Mouse (Mus musculus) forebrain, embryonic 16.5 days (tissue): ENCODE measurements at regions not wholly inside any gene's neighbourhood (a gene's known extent, or its start where the extent isn't known, plus 50 kb on each side); places are given as distances from the start of the nearest gene placed in this dataset.

ENCODE experiments used
- ATAC-seq: fragments of 200-750 bp; cut with Nextera tagmentation; 2 replicates; pipeline ENCODE4 v1.8.0; 2017; ENCODE audit warnings: mild to moderate bottlenecking, moderate library complexity
- H3K27ac ChIP-seq: fragments of 300-500 bp; sonication (generic); 2 replicates; pipeline ENCODE4 v1.5.1; 2014; ENCODE audit warnings: low read length, control low read depth
- H3K27me3 ChIP-seq: fragments of 300-500 bp; sonication (generic); replicated peaks from 2 replicates; pipeline ENCODE4 v1.6.1; 2014; ENCODE audit warnings: low read length; ENCODE audit not compliant: control insufficient read depth, insufficient read depth
- H3K36me3 ChIP-seq: fragments of 300-500 bp; sonication (generic); 2 replicates; pipeline ENCODE4 v1.6.1; 2014; ENCODE audit not compliant: control insufficient read depth, insufficient read depth
- H3K4me1 ChIP-seq: fragments of 300-500 bp; sonication (generic); replicated peaks from 2 replicates; pipeline ENCODE4 v1.6.1; 2014; ENCODE audit warnings: low read length; ENCODE audit not compliant: control insufficient read depth, insufficient read depth
- H3K4me2 ChIP-seq: fragments of 300-500 bp; sonication (generic); 2 replicates; pipeline ENCODE4 v1.6.1; 2014; ENCODE audit warnings: mild to moderate bottlenecking, low read length, control low read depth
- H3K4me3 ChIP-seq: fragments of 300-500 bp; sonication (generic); replicated peaks from 2 replicates; pipeline ENCODE4 v1.5.1; 2014; ENCODE audit warnings: mild to moderate bottlenecking, low read length, control low read depth
- H3K9ac ChIP-seq: fragments of 300-500 bp; sonication (generic); replicated peaks from 2 replicates; pipeline ENCODE4 v1.6.1; 2014; ENCODE audit warnings: low read depth, low read length, control low read depth
- H3K9me3 ChIP-seq: fragments of 300-500 bp; sonication (generic); 2 replicates; pipeline ENCODE4 v1.6.1; 2016; ENCODE audit warnings: low read length; ENCODE audit not compliant: control insufficient read depth
- WGBS: fragments of 180-500 bp; shearing (Covaris S2); extraction: QIAGEN DNeasy Blood & Tissue Kit; methylation state at CpG from one replicate; pipeline ENCODE4 v1.1.7; 2014; 5-methylcytosine and 5-hydroxymethylcytosine counted together

- Histone ChIP-seq H3K4me2 (no peak overlapping the region), H3K27me3 (no peaks in the 10 kb centered on the region), H3K9ac (no peak overlapping the region), H3K9me3 (no peaks in the 10 kb centered on the region), H3K4me3 (no peak overlapping the region), H3K36me3 (no peaks in the 10 kb centered on the region), H3K27ac (no peak overlapping the region), H3K4me1 (no peaks in the 10 kb centered on the region)
- 65% methylated on average over 3 of the region's 3 CpGs for WGBS
- no peak for ATAC-seq
These were observed 182.7 kb upstream of the Adra1b start for GRCm38 (mm10) chr11:44083716-44084115.

- no peaks in the 10 kb centered on the region for H3K27me3 ChIP-seq
- no peaks in the 10 kb centered on the region for H3K4me1 ChIP-seq
- no peak for ATAC-seq
- H3K4me3 ChIP-seq, result no peak overlapping the region
- no peak overlapping the region for H3K9ac ChIP-seq
- no peak overlapping the region for H3K4me2 ChIP-seq
- H3K9me3 ChIP-seq, result no peaks in the 10 kb centered on the region
- 66% methylated on average over 2 of the region's 2 CpGs for WGBS
- H3K27ac ChIP-seq, result no peak overlapping the region
- no peaks in the 10 kb centered on the region for H3K36me3 ChIP-seq
These were observed 185.9 kb upstream of the Adra1b start for GRCm38 (mm10) chr11:44086951-44087350.

GRCm38 (mm10) chr11:44089514-44089913 lies 188.5 kb upstream of the Adra1b start:
- Histone ChIP-seq H3K27ac (no peak overlapping the region), H3K4me1 (no peaks in the 10 kb centered on the region), H3K9me3 (no peaks in the 10 kb centered on the region), H3K36me3 (no peaks in the 10 kb centered on the region), H3K4me3 (no peak overlapping the region), H3K9ac (no peak overlapping the region), H3K4me2 (no peak overlapping the region), H3K27me3 (no peaks in the 10 kb centered on the region)
- ATAC-seq, result no peak
- 68% methylated on average over 9 of the region's 9 CpGs for WGBS

GRCm38 (mm10) chr11:44095280-44095679 lies 194.3 kb upstream of the Adra1b start:
- H3K9me3 ChIP-seq, result no peaks in the 10 kb centered on the region
- WGBS, result 84% methylated on average over 4 of the region's 4 CpGs
- H3K4me3 ChIP-seq, result no peak overlapping the region
- no peak for ATAC-seq
- no peak overlapping the region for H3K9ac ChIP-seq
- H3K27me3 ChIP-seq, result no peaks in the 10 kb centered on the region
- no peaks in the 10 kb centered on the region for H3K4me1 ChIP-seq
- no peaks in the 10 kb centered on the region for H3K36me3 ChIP-seq
- no peak overlapping the region for H3K27ac ChIP-seq
- no peak overlapping the region for H3K4me2 ChIP-seq

GRCm38 (mm10) chr11:44103188-44103840 lies 202.3 kb upstream of the Adra1b start:
- no peaks in the 10 kb centered on the region for H3K27me3 ChIP-seq
- H3K36me3 ChIP-seq, result no peaks in the 10 kb centered on the region
- H3K9me3 ChIP-seq, result no peaks in the 10 kb centered on the region
- H3K4me3 ChIP-seq, result no peak overlapping the region
- H3K9ac ChIP-seq, result no peak overlapping the region
- no peak overlapping the region for H3K27ac ChIP-seq
- 58% methylated on average over 5 of the region's 5 CpGs for WGBS
- no peak overlapping the region for H3K4me2 ChIP-seq
- H3K4me1 ChIP-seq, result peaks cover 7% of the 10 kb centered on the region; the same call in 1 of the 2 replicates
- ATAC-seq, result no peak

- peak; percentile 84 for ATAC-seq
- no peak overlapping the region for H3K9ac ChIP-seq
- no peak overlapping the region for H3K27ac ChIP-seq
- no peaks in the 10 kb centered on the region for H3K9me3 ChIP-seq
- no peaks in the 10 kb centered on the region for H3K27me3 ChIP-seq
- H3K36me3 ChIP-seq, result no peaks in the 10 kb centered on the region
- no peak overlapping the region for H3K4me3 ChIP-seq
- H3K4me2 ChIP-seq, result no peak overlapping the region
- H3K4me1 ChIP-seq, result peaks cover 7% of the 10 kb centered on the region; the same call in 1 of the 2 replicates
These were observed 202.8 kb upstream of the Adra1b start for GRCm38 (mm10) chr11:44103841-44104191.

GRCm38 (mm10) chr11:44106231-44106630 lies 205.2 kb upstream of the Adra1b start:
- no peak overlapping the region for H3K4me3 ChIP-seq
- H3K36me3 ChIP-seq, result no peaks in the 10 kb centered on the region
- 86% methylated on average over 1 of the region's 1 CpGs for WGBS
- peaks cover 7% of the 10 kb centered on the region; the same call in 1 of the 2 replicates for H3K4me1 ChIP-seq
- no peaks in the 10 kb centered on the region for H3K9me3 ChIP-seq
- no peak for ATAC-seq
- no peak overlapping the region for H3K4me2 ChIP-seq
- H3K27ac ChIP-seq, result no peak overlapping the region
- no peak overlapping the region for H3K9ac ChIP-seq
- H3K27me3 ChIP-seq, result no peaks in the 10 kb centered on the region

GRCm38 (mm10) chr11:44111525-44111924 lies 210.5 kb upstream of the Adra1b start:
- ATAC-seq, result peak; percentile 71
- no peaks in the 10 kb centered on the region for H3K27me3 ChIP-seq
- 13% methylated on average over 5 of the region's 5 CpGs for WGBS
- H3K4me1 ChIP-seq, result peaks cover 2% of the 10 kb centered on the region; the same call in 1 of the 2 replicates
- no peak overlapping the region for H3K27ac ChIP-seq
- no peak overlapping the region for H3K4me3 ChIP-seq
- no peaks in the 10 kb centered on the region for H3K36me3 ChIP-seq
- H3K9ac ChIP-seq, result no peak overlapping the region
- no peaks in the 10 kb centered on the region for H3K9me3 ChIP-seq
- H3K4me2 ChIP-seq, result no peak overlapping the region

GRCm38 (mm10) chr11:44127088-44127487 lies 226.1 kb upstream of the Adra1b start:
- Histone ChIP-seq H3K4me1 (no peaks in the 10 kb centered on the region), H3K27me3 (no peaks in the 10 kb centered on the region)
- WGBS, result 55% methylated on average over 9 of the region's 9 CpGs

GRCm38 (mm10) chr11:44128481-44128880 lies 227.5 kb upstream of the Adra1b start:
- Histone ChIP-seq H3K9me3 (no peaks in the 10 kb centered on the region), H3K27me3 (no peaks in the 10 kb centered on the region), H3K9ac (no peak overlapping the region), H3K4me2 (no peak overlapping the region), H3K27ac (no peak overlapping the region), H3K4me3 (no peak overlapping the region), H3K36me3 (no peaks in the 10 kb centered on the region), H3K4me1 (no peaks in the 10 kb centered on the region)
- ATAC-seq, result no peak
- WGBS, result 94% methylated on average over 6 of the region's 6 CpGs

More at GRCm38 (mm10) chr11:44127088-44127487, 226.1 kb upstream of the Adra1b start:
- Histone ChIP-seq H3K27ac (no peak overlapping the region), H3K9me3 (no peaks in the 10 kb centered on the region), H3K4me3 (no peak overlapping the region), H3K36me3 (no peaks in the 10 kb centered on the region), H3K4me2 (no peak overlapping the region), H3K9ac (no peak overlapping the region)
- peak; percentile 40; the same call in 1 of the 2 replicates for ATAC-seq
